Mouse (Mus musculus) liver, postnatal 0 days (tissue): ENCODE measurements around the gene Ddx60. TPM values are rescaled to one million over a fixed set of nuclear protein-coding genes. Genes with fewer than 3 reads are reported as not detected.
A peak's percentile ranks its signal among the peaks of the same experiment; 100 is the strongest.

ENCODE experiments used
- ATAC-seq: fragments of 200-750 bp; cut with Nextera tagmentation; 2 replicates; pipeline ENCODE4 v1.8.0; 2017; ENCODE audit warnings: mild to moderate bottlenecking, moderate library complexity
- DNase-seq: peaks from one replicate; pipeline ENCODE4 v3.0.0-alpha.2; 2016
- H3K27ac ChIP-seq: fragments of 300-500 bp; sonication (generic); 2 replicates; pipeline ENCODE4 v1.5.1; 2014; ENCODE audit warnings: antibody characterized with exemption, moderate library complexity, mild to moderate bottlenecking, low read depth
- H3K27me3 ChIP-seq: fragments of 300-500 bp; sonication (generic); 2 replicates; pipeline ENCODE4 v1.6.1; 2014; ENCODE audit warnings: low read length, control low read depth, mixed read lengths; ENCODE audit not compliant: insufficient read depth
- H3K36me3 ChIP-seq: fragments of 300-500 bp; sonication (generic); replicated peaks from 2 replicates; pipeline ENCODE4 v1.6.1; 2014; ENCODE audit warnings: mild to moderate bottlenecking, control low read depth, low read length, moderate library complexity, mixed read lengths; ENCODE audit not compliant: insufficient read depth
- H3K4me1 ChIP-seq: fragments of 300-500 bp; sonication (generic); 2 replicates; pipeline ENCODE4 v1.6.1; 2014; ENCODE audit warnings: antibody characterized with exemption, mild to moderate bottlenecking, control low read depth; ENCODE audit not compliant: insufficient read depth
- H3K4me2 ChIP-seq: fragments of 300-500 bp; sonication (generic); 2 replicates; pipeline ENCODE4 v1.6.1; 2014; ENCODE audit warnings: low read depth, mild to moderate bottlenecking, low read length, moderate library complexity, mixed read lengths
- H3K4me3 ChIP-seq: fragments of 300-500 bp; sonication (generic); 2 replicates; pipeline ENCODE4 v1.5.1; 2014; ENCODE audit warnings: low read depth, low read length
- H3K9ac ChIP-seq: fragments of 300-500 bp; sonication (generic); replicated peaks from 2 replicates; pipeline ENCODE4 v1.6.1; 2014; ENCODE audit warnings: mild to moderate bottlenecking, moderate library complexity
- H3K9me3 ChIP-seq: fragments of 300-500 bp; sonication (generic); 2 replicates; pipeline ENCODE4 v1.6.1; 2016; ENCODE audit warnings: mild to moderate bottlenecking, control low read depth, low read length, mixed read lengths
- CTCF ChIP-seq: sonication (generic); IDR thresholded peaks from 2 replicates; pipeline ENCODE4 v1.5.1; 2016; ENCODE audit warnings: antibody characterized with exemption, low read depth
- EP300 ChIP-seq: IDR thresholded peaks from 2 replicates; pipeline ENCODE4 v1.6.1; 2016; ENCODE audit warnings: antibody characterized with exemption, low read depth, mild to moderate bottlenecking
- WGBS: fragments of 180-500 bp; shearing (Covaris S2); extraction: QIAGEN DNeasy Blood & Tissue Kit; methylation state at CpG from one replicate; pipeline ENCODE4 v1.1.7; 2014; ENCODE audit not compliant: insufficient replicate concordance; 5-methylcytosine and 5-hydroxymethylcytosine counted together
- polyA plus RNA-seq: library from polyadenylated mRNA; unstranded; fragments of >200 nt; fragmentation: Nextera tagmentation; extraction: Ambion mirVana; gene quantifications from 2 replicates; pipeline ENCODE4 v1.2.1, GENCODE M21; 2015

Ddx60 gene
- polyA plus RNA-seq, 1 experiment from 2014 or later: 2.7 TPM

DNA sequence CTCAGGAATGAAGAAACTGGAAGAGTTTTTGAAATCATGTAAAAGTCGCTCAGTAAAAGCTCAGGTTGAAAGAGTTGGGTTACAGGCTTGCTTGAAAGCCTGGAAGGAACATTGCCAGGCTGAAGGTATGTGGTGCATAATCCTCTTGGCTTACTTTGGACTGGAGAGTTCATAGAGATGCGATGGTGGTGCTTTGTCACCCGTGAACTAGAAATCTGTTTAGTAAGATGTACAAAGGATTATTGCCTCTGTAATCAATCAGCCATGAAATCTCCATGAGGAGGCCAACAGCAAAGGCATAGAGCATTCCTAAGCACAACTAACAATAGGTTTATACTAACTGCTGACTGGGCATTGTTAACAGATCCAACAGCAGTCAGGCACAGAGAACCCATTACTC lies 41.7 kb downstream of the Ddx60 start:
- H3K27me3 ChIP-seq: no peaks in the 10 kb centered on the region
- no peak overlapping the region for H3K4me3 ChIP-seq
- H3K4me1 ChIP-seq: no peaks in the 10 kb centered on the region
- ATAC-seq (no peak), DNase-seq (no peak)
- H3K9ac ChIP-seq: no peak overlapping the region
- TF ChIP-seq EP300 (no peak), CTCF (no peak)
- H3K27ac ChIP-seq: no peak overlapping the region
- no peaks in the 10 kb centered on the region for H3K36me3 ChIP-seq
- no peaks in the 10 kb centered on the region for H3K9me3 ChIP-seq
- 70% methylated on average over 3 of the region's 3 CpGs for WGBS
- no peak overlapping the region for H3K4me2 ChIP-seq

DNA sequence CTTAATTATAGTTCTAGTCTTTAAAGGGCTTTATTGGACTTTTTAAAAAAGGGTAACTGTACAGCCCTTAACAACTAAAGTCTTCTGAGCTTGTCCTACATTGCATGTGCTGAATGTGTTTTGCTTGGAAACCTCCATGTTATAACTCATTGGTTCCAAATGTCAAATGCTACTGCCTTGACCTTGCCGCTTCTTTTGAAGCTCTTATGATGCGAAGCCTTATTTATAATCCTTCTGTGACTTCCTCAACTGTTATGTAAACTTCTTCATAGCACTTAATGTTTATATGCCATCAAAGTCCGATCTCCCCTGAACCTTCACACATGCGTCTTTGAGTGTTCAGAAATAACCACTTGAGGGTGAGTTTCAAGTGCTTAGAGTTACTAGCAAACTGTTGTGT lies 57.1 kb downstream of the Ddx60 start:
- Histone ChIP-seq H3K4me1 (no peaks in the 10 kb centered on the region), H3K27me3 (no peaks in the 10 kb centered on the region), H3K36me3 (no peaks in the 10 kb centered on the region), H3K27ac (no peak overlapping the region), H3K4me2 (no peak overlapping the region), H3K4me3 (no peak overlapping the region), H3K9ac (no peak overlapping the region), H3K9me3 (no peaks in the 10 kb centered on the region)
- ATAC-seq (no peak), DNase-seq (no peak)
- TF ChIP-seq CTCF: no peak
- no peak for TF ChIP-seq EP300
- 81% methylated on average over 4 of the region's 4 CpGs for WGBS

DNA sequence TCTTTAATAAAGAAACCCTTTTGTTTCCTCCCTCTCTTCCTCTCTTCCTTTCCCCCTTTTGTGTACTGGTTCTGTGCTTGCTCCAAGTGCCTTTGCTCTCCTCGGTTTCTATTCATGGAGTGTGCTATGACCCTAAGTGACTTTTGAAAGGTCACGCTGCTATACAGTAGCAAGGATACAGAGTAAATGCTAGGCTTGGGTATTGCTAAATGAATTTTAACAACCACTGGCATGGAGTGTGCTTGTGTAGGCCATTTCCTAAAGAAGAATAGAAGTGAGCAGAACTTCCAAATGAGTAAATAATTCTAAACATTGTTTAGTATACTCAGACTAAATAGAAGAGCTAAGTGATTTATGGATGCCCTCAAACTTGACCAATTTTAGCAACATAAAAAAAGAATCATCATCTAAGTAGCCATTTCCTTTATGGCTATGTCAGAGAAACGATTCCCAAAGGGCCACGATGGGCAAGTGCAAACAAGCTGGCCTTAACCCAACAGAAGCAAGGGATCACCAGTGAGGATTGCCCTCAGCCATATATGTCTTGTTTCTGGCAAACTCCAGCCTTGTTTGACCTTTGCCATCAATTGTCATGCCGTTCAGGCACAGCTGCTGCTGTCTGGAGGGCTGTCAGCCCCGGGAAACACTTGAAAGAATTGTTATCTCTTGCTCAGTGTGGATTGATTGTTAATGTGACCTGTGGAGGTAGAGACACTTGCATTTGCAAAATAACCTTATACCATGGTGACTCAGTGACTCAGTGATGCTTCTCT lies 58.0 kb downstream of the Ddx60 start:
- H3K4me2 ChIP-seq: no peak overlapping the region
- no peak overlapping the region for H3K27ac ChIP-seq
- no peak for DNase-seq
- no peak overlapping the region for H3K9ac ChIP-seq
- no peak for ATAC-seq
- WGBS: 44% methylated on average over 6 of the region's 6 CpGs
- no peak overlapping the region for H3K4me3 ChIP-seq
- TF ChIP-seq CTCF: no peak
- TF ChIP-seq EP300: no peak
- no peaks in the 10 kb centered on the region for H3K27me3 ChIP-seq
- no peaks in the 10 kb centered on the region for H3K4me1 ChIP-seq
- no peaks in the 10 kb centered on the region for H3K9me3 ChIP-seq
- H3K36me3 ChIP-seq: no peaks in the 10 kb centered on the region

GRCm38 (mm10) chr8:61989464-61989863 lies 61.6 kb downstream of the Ddx60 start:
- WGBS: 68% methylated on average over 6 of the region's 6 CpGs
- H3K27me3 ChIP-seq: no peaks in the 10 kb centered on the region
- H3K27ac ChIP-seq: no peak overlapping the region
- no peak overlapping the region for H3K4me2 ChIP-seq
- H3K9me3 ChIP-seq: no peaks in the 10 kb centered on the region
- no peak overlapping the region for H3K9ac ChIP-seq
- ATAC-seq: no peak
- TF ChIP-seq EP300 (no peak), CTCF (no peak)
- no peak for DNase-seq
- H3K4me1 ChIP-seq: no peaks in the 10 kb centered on the region
- no peak overlapping the region for H3K4me3 ChIP-seq
- no peaks in the 10 kb centered on the region for H3K36me3 ChIP-seq

- no peak for TF ChIP-seq CTCF
- no peak for TF ChIP-seq EP300
- no peaks in the 10 kb centered on the region for H3K27me3 ChIP-seq
- no peak overlapping the region for H3K4me3 ChIP-seq
- H3K27ac ChIP-seq: no peak overlapping the region
- 82% methylated on average over 1 of the region's 1 CpGs for WGBS
- H3K36me3 ChIP-seq: no peaks in the 10 kb centered on the region
- H3K4me2 ChIP-seq: no peak overlapping the region
- H3K9me3 ChIP-seq: no peaks in the 10 kb centered on the region
- DNase-seq (no peak), ATAC-seq (no peak)
- no peak overlapping the region for H3K9ac ChIP-seq
- no peaks in the 10 kb centered on the region for H3K4me1 ChIP-seq
These were observed 64.9 kb downstream of the Ddx60 start for GRCm38 (mm10) chr8:61992796-61993195.

GRCm38 (mm10) chr8:61997125-61997524 lies 69.2 kb downstream of the Ddx60 start:
- DNase-seq (no peak), ATAC-seq (no peak)
- 90% methylated on average over 2 of the region's 2 CpGs for WGBS
- H3K4me3 ChIP-seq: no peak overlapping the region
- H3K27me3 ChIP-seq: no peaks in the 10 kb centered on the region
- no peak overlapping the region for H3K27ac ChIP-seq
- H3K4me2 ChIP-seq: no peak overlapping the region
- H3K36me3 ChIP-seq: no peaks in the 10 kb centered on the region
- no peak for TF ChIP-seq EP300
- TF ChIP-seq CTCF: no peak
- no peaks in the 10 kb centered on the region for H3K4me1 ChIP-seq
- H3K9ac ChIP-seq: no peak overlapping the region
- no peaks in the 10 kb centered on the region for H3K9me3 ChIP-seq

DNA sequence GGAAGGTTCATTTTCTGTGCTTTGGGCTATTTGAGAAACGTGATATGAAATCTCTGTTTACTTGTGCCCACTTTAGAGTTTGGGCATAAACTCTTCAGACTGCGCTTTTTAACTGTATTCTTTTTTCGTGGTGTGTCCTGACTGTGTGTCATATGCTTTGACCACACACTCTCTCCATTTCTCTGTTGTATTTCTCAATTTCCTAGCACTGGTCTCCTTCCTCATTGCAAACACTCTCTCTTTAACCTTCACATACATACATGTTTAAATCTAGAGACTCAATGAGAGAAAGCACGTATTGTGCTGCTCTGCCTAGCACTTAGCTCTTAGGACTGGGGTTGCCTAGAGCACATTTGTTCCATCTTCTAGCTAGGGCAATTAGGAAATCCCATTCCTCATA lies 86.3 kb downstream of the Ddx60 start:
- TF ChIP-seq EP300: no peak
- no peak for TF ChIP-seq CTCF
- DNase-seq (no peak), ATAC-seq (peak; percentile 72)
- H3K27ac ChIP-seq: peak overlapping the region; percentile 29; the same call in 1 of the 2 replicates
- no peak overlapping the region for H3K4me3 ChIP-seq
- H3K4me1 ChIP-seq: no peaks in the 10 kb centered on the region
- peak overlapping the region; percentile 29; the same call in 1 of the 2 replicates for H3K4me2 ChIP-seq
- no peak overlapping the region for H3K9ac ChIP-seq
- no peaks in the 10 kb centered on the region for H3K9me3 ChIP-seq
- 74% methylated on average over 4 of the region's 4 CpGs for WGBS
- no peaks in the 10 kb centered on the region for H3K27me3 ChIP-seq
- H3K36me3 ChIP-seq: no peaks in the 10 kb centered on the region
